Comparison of ENCODE assay signal across 9 mouse cellular contexts in genomic region chr8:105661167-105661566, GRCm38 (mm10). TPM values are rescaled to one million over a fixed set of nuclear protein-coding genes. Genes with fewer than 3 reads are reported as not detected.
DNase-seq lines count a peak whose midpoint lies in the region; ATAC-seq and TF ChIP-seq lines count a peak whose summit lies in the region.
"Had no signal": no experiment of that assay in that cellular context is flagged by ENCODE, and none has a peak within 500 bp of the region (broad histone marks: within the 10 kb centered on the region; RNA-seq: fewer than 3 reads in every experiment).

No protein-coding gene starts in this region.

- TF ChIP-seq POLR2A in cerebellum, adult 2 months (IDR thresholded peaks at IDR 0.05; ENCODE audit: borderline replicate concordance, insufficient read depth, low read length), result no peak

- no peak overlapping the region for H3K9ac ChIP-seq in midbrain, embryonic 16.5 days (ENCODE audit: low read depth, low read length)

- no peaks in the 10 kb centered on the region for H3K27me3 ChIP-seq in cerebellum, adult 2 months (ENCODE audit: control insufficient read depth, insufficient read depth, low read length)
- no peaks in the 10 kb centered on the region for H3K27me3 ChIP-seq in midbrain, embryonic 16.5 days (ENCODE audit: control insufficient read depth, insufficient read depth, low read depth, low read length)

- H3K27ac ChIP-seq in cerebellum, adult 2 months (ENCODE audit: insufficient read depth, low read length), result no peak overlapping the region
- H3K27ac ChIP-seq in left cerebral cortex, adult 2 months, result no peak overlapping the region
- H3K27ac ChIP-seq in midbrain, embryonic 16.5 days (ENCODE audit: low read length), result no peak overlapping the region

- intact Hi-C loops in left cerebral cortex, adult 2 months (cut with DNase I), result no loop called here
- intact Hi-C loops in left cerebral cortex, postnatal 36 days (cut with DNase I), result no loop called here

- peak; percentile 92 for ATAC-seq in megakaryocyte progenitor cell, adult 5-6 weeks (replicated peaks; ENCODE audit: poor library complexity)
- ATAC-seq in midbrain, embryonic 16.5 days, result no peak

- 49% methylated on average over 3 of the region's 3 CpGs for WGBS in cerebellum, adult 2 months
- 85% methylated on average over 3 of the region's 3 CpGs for WGBS in midbrain, embryonic 16.5 days

- DNase-seq in cerebellum, adult 2 months, result peak in 1 of 2 experiments; percentile 40
- no peak for DNase-seq in cerebellum, adult 8-10 months
- no peak for DNase-seq in left cerebral cortex, adult 2 months (ENCODE audit: extremely low spot score in 1 of 2, low spot score in 2 of 2)
- DNase-seq in left cerebral cortex, postnatal 36 days (ENCODE audit: low spot score in 2 of 2), result no peak
- DNase-seq in adipocyte (ENCODE audit: low spot score), result peak; percentile 51
- DNase-seq in adrenal gland, postnatal 4 days (ENCODE audit: low spot score in 2 of 2), result no peak

- H3K4me2 ChIP-seq in midbrain, embryonic 16.5 days (ENCODE audit: low read length), result no peak overlapping the region

- no peaks in the 10 kb centered on the region for H3K9me3 ChIP-seq in midbrain, embryonic 16.5 days (replicated peaks; ENCODE audit: control insufficient read depth, low read length, poor library complexity, severe bottlenecking)

- H3K4me3 ChIP-seq in cerebellum, adult 2 months (replicated peaks; ENCODE audit: insufficient read depth, low read depth, low read length), result no peak overlapping the region
- no peak overlapping the region for H3K4me3 ChIP-seq in left cerebral cortex, adult 2 months
- no peak overlapping the region for H3K4me3 ChIP-seq in midbrain, embryonic 16.5 days (ENCODE audit: low read depth, low read length)

- peak; percentile 42; the same call in 1 of the 2 replicates for TF ChIP-seq CTCF in cerebellum, adult 2 months (IDR thresholded peaks at IDR 0.05; ENCODE audit: borderline replicate concordance, insufficient read depth, low read depth, low read length)
- peak; percentile 62 for TF ChIP-seq CTCF in left cerebral cortex, adult 2 months (IDR thresholded peaks at IDR 0.05)

- 0 out of 2 replicates have a peak, but pooled peaks cover 10% of the 10 kb centered on the region for H3K36me3 ChIP-seq in midbrain, embryonic 16.5 days (ENCODE audit: control insufficient read depth, insufficient read depth, low read length)

- no peaks in the 10 kb centered on the region for H3K4me1 ChIP-seq in cerebellum, adult 2 months (ENCODE audit: control insufficient read depth, insufficient read depth, low read length)
- H3K4me1 ChIP-seq in midbrain, embryonic 16.5 days (ENCODE audit: control insufficient read depth, insufficient read depth, low read length), result no peaks in the 10 kb centered on the region

RNA-seq across cellular contexts. Expression of gene Agrp, which starts 24.0 kb away (rescaled TPM):
- 0.36 and 1.00 TPM in 2 replicates for polyA plus RNA-seq in cerebellum, adult 2 months (2012; rRNA removed)
- not detected for total RNA-seq in left cerebral cortex, adult 2 months (2021)
- total RNA-seq in left cerebral cortex, postnatal 36 days (2021), result not detected
- not detected in 2 replicates for total RNA-seq in megakaryocyte progenitor cell, adult 5-6 weeks (2015)
- not detected in 2 replicates for total RNA-seq in megakaryocyte progenitor cell, adult 5-6 weeks (2017)
- 1 to 10 TPM in 1 of 2 experiments, under 1 TPM in 1; 0.81 to 1.5 TPM for total RNA-seq in adrenal gland, postnatal 4 days (2021)
- 1.4 TPM in 2 replicates for polyA plus RNA-seq in midbrain, embryonic 16.5 days (2015; fragmentation: Nextera tagmentation; extraction: Ambion mirVana)
- polyA plus RNA-seq: heart, embryonic 16.5 days had no signal

RNA-seq across cellular contexts. Expression of gene Ctcf, which starts 24.8 kb away (rescaled TPM):
- polyA plus RNA-seq in cerebellum, adult 2 months (2012; rRNA removed), result 41.6 and 45.7 TPM in 2 replicates
- 10 to 100 TPM; 67.4 to 70.2 TPM for total RNA-seq in left cerebral cortex, adult 2 months (2021)
- total RNA-seq in left cerebral cortex, postnatal 36 days (2021), result 10 to 100 TPM; 61.2 to 77.2 TPM
- 95.7 and 103 TPM in 2 replicates for total RNA-seq in megakaryocyte progenitor cell, adult 5-6 weeks (2015)
- 88.1 and 104 TPM in 2 replicates for total RNA-seq in megakaryocyte progenitor cell, adult 5-6 weeks (2017)
- 10 to 100 TPM; 73.8 to 94.0 TPM for total RNA-seq in adrenal gland, postnatal 4 days (2021)
- polyA plus RNA-seq in midbrain, embryonic 16.5 days (2015; fragmentation: Nextera tagmentation; extraction: Ambion mirVana), result 93.8 and 100 TPM in 2 replicates

RNA-seq across cellular contexts. Expression of gene Carmil2, which starts 24.9 kb away (rescaled TPM):
- polyA plus RNA-seq in cerebellum, adult 2 months (2012; rRNA removed), result 69.8 and 72.1 TPM in 2 replicates
- 10 to 100 TPM; 60.4 to 65.0 TPM for total RNA-seq in left cerebral cortex, adult 2 months (2021)
- 10 to 100 TPM; 56.3 to 66.3 TPM for total RNA-seq in left cerebral cortex, postnatal 36 days (2021)
- total RNA-seq in megakaryocyte progenitor cell, adult 5-6 weeks (2015), result 2.2 and 3.4 TPM in 2 replicates
- total RNA-seq in megakaryocyte progenitor cell, adult 5-6 weeks (2017), result 2.0 and 2.2 TPM in 2 replicates
- 1 to 10 TPM; 4.5 to 4.9 TPM for total RNA-seq in adrenal gland, postnatal 4 days (2021)
- polyA plus RNA-seq in midbrain, embryonic 16.5 days (2015; fragmentation: Nextera tagmentation; extraction: Ambion mirVana), result 22.9 and 23.0 TPM in 2 replicates

RNA-seq across cellular contexts. Expression of gene Acd, which starts 39.7 kb away (rescaled TPM):
- polyA plus RNA-seq in cerebellum, adult 2 months (2012; rRNA removed), result 56.3 and 56.8 TPM in 2 replicates
- total RNA-seq in left cerebral cortex, adult 2 months (2021), result 10 to 100 TPM; 51.7 to 56.6 TPM
- total RNA-seq in left cerebral cortex, postnatal 36 days (2021), result 10 to 100 TPM; 45.8 to 50.6 TPM
- 40.1 and 56.7 TPM in 2 replicates for total RNA-seq in megakaryocyte progenitor cell, adult 5-6 weeks (2015)
- 21.4 and 28.1 TPM in 2 replicates for total RNA-seq in megakaryocyte progenitor cell, adult 5-6 weeks (2017)
- 10 to 100 TPM; 32.2 to 36.0 TPM for total RNA-seq in adrenal gland, postnatal 4 days (2021)
- polyA plus RNA-seq in midbrain, embryonic 16.5 days (2015; fragmentation: Nextera tagmentation; extraction: Ambion mirVana), result 95.6 and 97.6 TPM in 2 replicates

RNA-seq across cellular contexts. Expression of gene Pard6a, which starts 39.8 kb away (rescaled TPM):
- polyA plus RNA-seq in cerebellum, adult 2 months (2012; rRNA removed), result 128 and 137 TPM in 2 replicates
- total RNA-seq in left cerebral cortex, adult 2 months (2021), result 10 to 100 TPM; 43.0 to 47.2 TPM
- 10 to 100 TPM; 45.5 to 53.6 TPM for total RNA-seq in left cerebral cortex, postnatal 36 days (2021)
- 5.8 and 7.1 TPM in 2 replicates for total RNA-seq in megakaryocyte progenitor cell, adult 5-6 weeks (2015)
- total RNA-seq in megakaryocyte progenitor cell, adult 5-6 weeks (2017), result 16.2 and 23.9 TPM in 2 replicates
- 10 to 100 TPM; 10.8 TPM for total RNA-seq in adrenal gland, postnatal 4 days (2021)
- polyA plus RNA-seq in midbrain, embryonic 16.5 days (2015; fragmentation: Nextera tagmentation; extraction: Ambion mirVana), result 50.2 and 57.9 TPM in 2 replicates

Comparison
In these comparisons a context has a peak if more than half of its experiments do, and no peak if none do; other contexts are left out.
1. RNA of gene Carmil2, which starts 24.9 kb away (total RNA-seq): 56.3 to 66.3 TPM in left cerebral cortex, postnatal 36 days and 60.4 to 65.0 TPM in left cerebral cortex, adult 2 months; 4.5 to 4.9 TPM in adrenal gland, postnatal 4 days and 2.0 to 3.4 TPM in megakaryocyte progenitor cell, adult 5-6 weeks; every median in the first group is over 4 times any median in the second.